In genomic region chr6:29717952-29718521, GRCm38 (mm10) we compare ENCODE assay signal across 8 mouse cellular contexts. TPM values are rescaled to one million over a fixed set of nuclear protein-coding genes. Genes with fewer than 3 reads are reported as not detected.
A peak's percentile ranks its signal among the peaks of the same experiment; 100 is the strongest.
DNase-seq lines count a peak whose midpoint lies in the region; ATAC-seq and TF ChIP-seq lines count a peak whose summit lies in the region.

No protein-coding gene starts in this region.

- no peaks in the 10 kb centered on the region for H3K36me3 ChIP-seq in embryonic facial prominence, embryonic 12.5 days
- no peaks in the 10 kb centered on the region for H3K36me3 ChIP-seq in limb, embryonic 10.5 days
- no peaks in the 10 kb centered on the region for H3K36me3 ChIP-seq in stomach, postnatal 0 days (ENCODE audit: control insufficient read depth, insufficient read depth, low read length)

- intact Hi-C loops in heart, postnatal 10 days (cut with DNase I), result no loop called here

- H3K4me3 ChIP-seq in embryonic facial prominence, embryonic 12.5 days, result 0 out of 2 replicates have a peak overlapping the region, but pooled peaks have one; percentile 0
- peak overlapping the region; percentile 48 for H3K4me3 ChIP-seq in limb, embryonic 10.5 days
- no peak overlapping the region for H3K4me3 ChIP-seq in stomach, postnatal 0 days (ENCODE audit: low read depth, low read length)

- H3K9me3 ChIP-seq in embryonic facial prominence, embryonic 12.5 days, result no peaks in the 10 kb centered on the region
- H3K9me3 ChIP-seq in limb, embryonic 10.5 days (replicated peaks), result no peaks in the 10 kb centered on the region
- H3K9me3 ChIP-seq in stomach, postnatal 0 days (ENCODE audit: control insufficient read depth, low read length), result no peaks in the 10 kb centered on the region

- H3K27ac ChIP-seq in embryonic facial prominence, embryonic 12.5 days, result no peak overlapping the region; the same call in 1 of the 2 replicates
- peak overlapping the region; percentile 84 for H3K27ac ChIP-seq in limb, embryonic 10.5 days
- no peak overlapping the region for H3K27ac ChIP-seq in stomach, postnatal 0 days (replicated peaks)

- TF ChIP-seq CTCF in stomach, postnatal 0 days (IDR thresholded peaks at IDR 0.05; ENCODE audit: low read depth), result no peak

- 19% methylated on average over 14 of the region's 14 CpGs for WGBS in embryonic facial prominence, embryonic 12.5 days
- 14% methylated on average over 14 of the region's 14 CpGs for WGBS in limb, embryonic 10.5 days
- 19% methylated on average over 14 of the region's 14 CpGs for WGBS in stomach, postnatal 0 days

- H3K27me3 ChIP-seq in embryonic facial prominence, embryonic 12.5 days, result no peaks in the 10 kb centered on the region
- peaks cover 21% of the 10 kb centered on the region for H3K27me3 ChIP-seq in limb, embryonic 10.5 days (ENCODE audit: low read depth, poor library complexity, severe bottlenecking)
- H3K27me3 ChIP-seq in stomach, postnatal 0 days (ENCODE audit: control insufficient read depth, insufficient read depth, low read length), result no peaks in the 10 kb centered on the region

- H3K4me2 ChIP-seq in embryonic facial prominence, embryonic 12.5 days (replicated peaks), result peak overlapping the region; percentile 51
- H3K4me2 ChIP-seq in stomach, postnatal 0 days (replicated peaks; ENCODE audit: low read depth), result peak overlapping the region; percentile 24

- TF ChIP-seq EP300 in stomach, postnatal 0 days (optimal IDR thresholded peaks at IDR 0.05), result no peak

- ATAC-seq in embryonic facial prominence, embryonic 12.5 days (ENCODE audit: insufficient number of reproducible peaks, insufficient read depth, low FRiP score, low TSS enrichment), result no peak
- peak; percentile 38; the same call in 1 of the 2 replicates for ATAC-seq in stomach, postnatal 0 days (ENCODE audit: low FRiP score, low TSS enrichment)

- peak; percentile 33 for DNase-seq in kidney, adult 18-20 months
- no peak for DNase-seq in kidney, adult 11 months
- peak; percentile 72 for DNase-seq in ZHBTc4 (ENCODE audit: low read depth, low spot score)
- peak; percentile 70 to 72 for DNase-seq in heart, postnatal 10 days
- DNase-seq in limb, embryonic 10.5 days (ENCODE audit: low spot score), result no peak
- DNase-seq in stomach, postnatal 0 days (ENCODE audit: low spot score), result peak; percentile 35
- DNase-seq in c-Kit-positive CD71-positive TER-119-positive erythroid progenitor cells, embryonic 14.5 days (ENCODE audit: low spot score), result no peak

- H3K4me1 ChIP-seq in embryonic facial prominence, embryonic 12.5 days, result peaks cover 17% of the 10 kb centered on the region
- H3K4me1 ChIP-seq in limb, embryonic 10.5 days, result peaks cover 40% of the 10 kb centered on the region
- H3K4me1 ChIP-seq in stomach, postnatal 0 days (replicated peaks; ENCODE audit: control insufficient read depth, insufficient read depth), result 0 out of 2 replicates have a peak, but pooled peaks cover 2% of the 10 kb centered on the region

- no peak overlapping the region for H3K9ac ChIP-seq in embryonic facial prominence, embryonic 12.5 days
- H3K9ac ChIP-seq in stomach, postnatal 0 days (ENCODE audit: low read length), result no peak overlapping the region

RNA-seq across cellular contexts. Expression of gene Smo, which starts 17.3 kb away (rescaled TPM):
- polyA plus RNA-seq in embryonic facial prominence, embryonic 12.5 days (2016; fragmentation: Nextera tagmentation; extraction: Ambion mirVana), result 69.1 and 70.5 TPM in 2 replicates
- total RNA-seq in heart, postnatal 10 days (2021), result 10 to 100 TPM; 24.2 to 27.3 TPM
- 67.6 and 69.3 TPM in 2 replicates for polyA plus RNA-seq in limb, embryonic 10.5 days (2016; fragmentation: Nextera tagmentation; extraction: Ambion mirVana)
- 10.8 and 14.1 TPM in 2 replicates for polyA plus RNA-seq in stomach, postnatal 0 days (2015; fragmentation: Nextera tagmentation; extraction: Ambion mirVana)

RNA-seq across cellular contexts. Expression of gene Tspan33, which starts 24.0 kb away (rescaled TPM):
- polyA plus RNA-seq in embryonic facial prominence, embryonic 12.5 days (2016; fragmentation: Nextera tagmentation; extraction: Ambion mirVana), result 4.7 and 5.6 TPM in 2 replicates
- 1 to 10 TPM in 1 of 2 experiments, under 1 TPM in 1; 0.82 to 1.1 TPM for total RNA-seq in heart, postnatal 10 days (2021)
- 6.7 and 7.0 TPM in 2 replicates for polyA plus RNA-seq in limb, embryonic 10.5 days (2016; fragmentation: Nextera tagmentation; extraction: Ambion mirVana)
- polyA plus RNA-seq in stomach, postnatal 0 days (2015; fragmentation: Nextera tagmentation; extraction: Ambion mirVana), result 4.0 and 4.4 TPM in 2 replicates

RNA-seq across cellular contexts. Expression of gene Ahcyl2, which starts 49.8 kb away (rescaled TPM):
- 20.5 and 21.4 TPM in 2 replicates for polyA plus RNA-seq in embryonic facial prominence, embryonic 12.5 days (2016; fragmentation: Nextera tagmentation; extraction: Ambion mirVana)
- 10 to 100 TPM; 14.9 to 18.0 TPM for total RNA-seq in heart, postnatal 10 days (2021)
- polyA plus RNA-seq in limb, embryonic 10.5 days (2016; fragmentation: Nextera tagmentation; extraction: Ambion mirVana), result 14.1 and 15.9 TPM in 2 replicates
- polyA plus RNA-seq in stomach, postnatal 0 days (2015; fragmentation: Nextera tagmentation; extraction: Ambion mirVana), result 51.9 and 54.6 TPM in 2 replicates

Comparison
In these comparisons a context has a peak if more than half of its experiments do, and no peak if none do; other contexts are left out.
1. DNase-seq: peak in kidney, adult 18-20 months (single experiment), ZHBTc4 (single experiment), heart, postnatal 10 days (2 of 2) and stomach, postnatal 0 days (single experiment); none in kidney, adult 11 months (single experiment), limb, embryonic 10.5 days (single experiment) and c-Kit-positive CD71-positive TER-119-positive erythroid progenitor cells, embryonic 14.5 days (single experiment).